Mouse (Mus musculus): ENCODE results near the gene Akap8l.

Gene Akap8l

DNA sequence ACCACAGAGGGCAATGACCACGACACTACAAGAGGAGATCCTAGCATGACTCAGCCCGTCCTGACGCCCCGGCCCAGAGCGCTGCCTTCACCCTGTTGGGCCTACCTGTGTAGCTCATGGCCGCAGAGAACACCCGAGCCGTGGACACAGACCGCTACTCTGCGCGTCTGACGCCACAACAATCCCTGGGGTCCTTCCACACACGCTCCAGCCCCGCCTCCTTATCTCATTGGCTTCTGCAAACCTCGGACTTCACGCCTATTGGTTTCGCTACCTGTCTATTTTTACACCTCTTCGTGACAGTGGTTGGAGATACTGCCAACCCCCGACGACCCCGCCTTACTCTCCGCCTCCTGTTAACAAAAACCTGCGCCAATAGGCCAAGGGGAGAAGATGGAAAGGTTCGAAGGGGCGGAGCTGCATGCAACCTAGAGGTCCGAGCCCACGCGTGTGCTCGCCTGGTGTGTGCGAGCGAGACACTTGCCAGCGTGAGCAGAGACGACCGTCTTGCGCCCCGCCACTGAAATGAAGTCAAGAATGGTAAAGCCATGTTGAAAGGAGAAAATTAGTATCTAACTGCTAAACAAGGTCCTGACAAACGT is at the start of gene Akap8l:
Gene Akap8l, minus strand, starts transcription at position 226 of the 602 bp plus-strand sequence.
- DNase-seq (ENCODE audit: low spot score in 2 of 2) = peak; percentile 95 to 96

DNA sequence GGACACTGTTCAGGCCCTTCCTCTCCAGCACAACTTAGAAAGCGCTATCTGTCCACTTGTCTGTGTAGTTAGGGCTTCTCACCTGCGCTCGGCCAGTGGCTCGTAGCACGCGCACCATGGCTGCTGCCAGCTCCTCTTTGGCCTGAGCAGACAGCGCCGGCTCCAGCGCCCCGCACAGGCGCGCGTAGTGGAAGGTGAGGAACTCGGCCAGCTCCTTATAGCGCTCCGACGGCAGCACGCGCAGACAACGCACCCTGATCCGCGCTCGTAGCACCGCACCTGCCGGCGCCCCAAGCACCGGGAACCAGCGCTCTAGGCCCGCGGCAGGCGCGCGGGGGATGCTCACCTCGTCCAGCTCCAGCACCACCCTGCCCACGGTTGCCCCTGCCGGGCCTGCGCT is 45.9 kb upstream of the Akap8l start:
- no peak for DNase-seq (ENCODE audit: low spot score in 2 of 2)

- DNase-seq (ENCODE audit: low spot score in 2 of 2) = no peak
Observed at GRCm38 (mm10) chr17:32393944-32394343, 43.5 kb upstream of the Akap8l start.

DNA sequence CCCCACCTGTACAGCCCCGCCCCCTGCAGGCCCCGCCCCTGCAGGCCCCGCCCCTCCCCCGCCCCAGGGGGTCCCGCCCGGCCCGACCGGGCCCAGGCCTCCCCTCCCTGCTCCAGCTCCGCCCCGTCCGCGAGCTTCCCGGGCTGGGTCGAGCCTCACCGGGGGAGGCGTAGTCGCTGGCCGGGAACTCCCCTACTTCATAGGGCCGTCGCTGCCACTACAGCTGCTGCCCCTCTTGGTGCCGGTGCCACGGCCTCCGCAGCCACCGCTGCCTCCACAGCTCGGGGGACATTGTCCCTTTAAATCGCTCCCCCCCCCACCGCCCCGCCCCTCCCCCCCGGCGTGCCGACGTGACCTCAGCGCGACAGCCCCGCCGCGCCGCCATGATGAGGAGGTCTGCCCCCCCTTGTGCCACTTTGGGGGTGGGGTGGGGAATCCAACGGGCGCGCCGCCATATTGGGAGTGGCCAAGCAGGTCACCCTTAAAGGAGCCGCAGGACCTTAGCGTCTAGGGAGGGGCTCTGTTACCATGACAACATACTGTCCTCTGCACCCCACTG is 38.8 kb upstream of the Akap8l start, which contains the start of gene Wiz:
Gene Wiz, minus strand, starts transcription at position 339 of the 559 bp plus-strand sequence.
- DNase-seq (ENCODE audit: low spot score in 2 of 2) = peak; percentile 90 to 92

DNA sequence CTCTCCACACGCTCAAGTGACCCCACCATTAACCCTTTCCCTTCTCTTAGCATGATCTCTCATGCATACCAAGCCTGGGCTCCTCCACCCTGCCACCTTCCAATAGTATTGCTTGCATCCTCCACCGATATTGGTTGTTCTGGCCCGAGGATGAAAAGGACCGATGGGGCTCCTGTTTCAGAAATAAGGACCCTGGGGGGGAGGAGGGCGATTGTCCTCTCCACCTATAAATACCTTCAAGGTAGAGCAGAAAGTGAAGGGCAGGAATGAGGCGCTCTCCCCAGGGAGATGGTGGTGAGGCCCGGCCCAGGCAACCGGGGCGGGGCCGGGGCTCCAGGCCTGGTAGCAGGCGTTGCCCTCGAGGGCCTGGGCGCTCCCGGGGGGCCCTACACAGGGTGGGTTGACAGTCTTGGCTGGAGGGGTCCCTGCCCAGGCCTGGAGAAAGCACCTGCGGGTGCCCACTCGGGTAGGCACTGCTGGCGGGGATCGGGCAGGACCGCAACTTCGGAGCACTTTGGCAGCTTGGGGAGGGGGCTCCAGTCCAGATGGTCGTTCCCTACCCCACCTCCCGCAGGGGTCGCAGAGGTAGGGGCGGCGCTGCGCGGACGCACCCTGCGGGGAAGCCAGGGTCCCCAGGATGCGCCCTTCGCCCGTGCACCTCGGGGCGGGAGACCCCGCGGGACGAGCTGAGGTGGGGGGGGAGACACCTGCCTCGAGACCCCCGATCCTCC is 38.1 kb upstream of the Akap8l start:
- no peak for DNase-seq (ENCODE audit: low spot score in 2 of 2)

DNA sequence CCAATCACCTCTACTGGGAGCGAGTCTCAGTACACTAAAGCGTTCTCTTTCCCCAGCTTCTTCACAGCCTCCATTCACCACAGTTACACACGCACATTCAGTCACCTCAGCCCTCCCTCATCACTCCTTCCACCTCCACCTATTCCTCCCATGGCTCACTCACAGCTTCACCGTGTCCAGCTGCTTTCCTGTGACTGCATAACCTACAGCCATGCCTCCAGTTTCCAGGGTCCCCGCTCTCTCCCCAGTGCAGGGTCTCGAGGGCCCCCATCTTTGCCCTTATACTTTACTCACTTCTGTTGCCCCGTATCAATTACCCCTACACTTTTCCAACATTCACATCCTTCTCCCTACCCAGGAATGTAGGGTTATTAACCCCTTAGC is 37.6 kb upstream of the Akap8l start:
- DNase-seq (ENCODE audit: low spot score in 2 of 2) = no peak

DNA sequence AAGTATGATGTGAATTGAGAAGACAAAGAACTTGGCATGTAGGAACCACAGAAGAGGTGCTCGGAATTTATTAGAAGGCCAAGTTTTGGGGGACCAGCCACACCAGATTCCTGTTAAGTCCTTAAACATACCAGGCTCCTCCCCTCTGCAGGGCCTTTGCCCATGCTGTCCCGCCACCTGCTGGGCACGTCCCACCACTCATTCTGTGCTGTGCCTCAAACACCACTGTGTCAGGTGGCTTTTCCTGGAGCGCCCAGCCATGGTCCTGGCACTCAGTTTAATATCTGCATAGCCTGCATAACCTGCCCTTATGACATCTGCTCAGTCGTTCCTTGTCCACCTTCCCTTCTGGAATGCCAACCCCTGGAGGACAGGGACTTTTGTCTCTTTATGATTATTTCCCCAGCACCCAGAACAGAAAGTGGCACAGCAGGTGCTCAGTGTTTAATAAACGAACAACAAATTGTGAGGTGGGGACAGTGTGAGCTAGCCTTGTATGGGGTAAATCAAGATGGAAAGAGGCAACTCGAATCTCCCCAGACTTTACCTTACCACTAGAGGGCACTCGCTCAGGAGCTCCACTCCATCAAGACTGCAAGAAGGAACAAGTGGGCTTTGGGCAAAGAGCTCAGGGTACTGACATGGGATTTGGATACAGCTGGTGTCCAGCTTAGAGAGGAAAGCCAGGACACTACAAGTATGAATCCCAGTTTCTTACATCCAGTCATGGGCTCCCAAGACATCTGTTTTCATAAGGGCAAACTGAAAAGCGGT is 36.4 kb upstream of the Akap8l start:
- peak; percentile 50 to 53 for DNase-seq (ENCODE audit: low spot score in 2 of 2)

DNA sequence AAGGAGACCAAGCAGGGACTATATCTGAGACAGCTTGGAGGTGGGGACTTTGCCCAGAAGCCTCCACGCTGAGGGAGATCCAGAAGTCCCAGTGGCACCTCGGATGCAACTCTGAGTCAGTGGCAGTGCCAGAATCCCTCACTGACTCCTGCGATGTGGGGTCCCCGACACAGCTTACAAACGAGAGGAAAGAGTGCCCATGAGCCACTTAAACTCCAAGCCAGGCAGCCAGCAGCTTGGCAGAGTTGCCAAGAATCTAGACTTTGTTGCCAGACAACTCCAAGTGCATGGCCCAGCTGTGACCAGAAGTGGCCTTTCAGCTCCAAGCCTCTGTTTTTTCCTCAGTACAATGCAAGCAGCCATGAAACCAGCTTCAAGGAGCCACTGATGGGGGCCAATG is 33.3 kb upstream of the Akap8l start:
- no peak for DNase-seq (ENCODE audit: low spot score in 2 of 2)

GRCm38 (mm10) chr17:32382576-32382975 is 32.2 kb upstream of the Akap8l start:
- no peak for DNase-seq (ENCODE audit: low spot score in 2 of 2)

DNA sequence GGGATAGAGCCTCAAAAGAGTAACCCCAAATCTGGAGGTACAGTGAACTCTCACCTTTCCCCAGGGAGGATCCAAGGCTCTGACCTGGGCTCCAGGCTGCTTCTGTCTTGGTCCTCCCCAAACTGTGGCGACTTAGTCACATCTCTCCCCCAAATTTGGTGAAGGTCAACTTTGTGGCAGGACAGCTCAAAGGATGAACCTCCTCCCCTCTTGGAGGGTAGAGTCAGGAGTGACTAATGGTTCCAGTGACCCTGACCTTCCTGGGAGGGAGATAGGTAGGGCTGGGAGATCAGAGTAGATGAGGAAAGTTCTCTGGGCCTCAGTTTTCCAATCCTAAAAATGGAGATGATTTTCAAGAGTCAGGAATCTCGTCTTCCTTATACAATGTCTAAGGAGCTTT is 28.4 kb upstream of the Akap8l start:
- DNase-seq (ENCODE audit: low spot score in 2 of 2) = no peak

- no peak for DNase-seq (ENCODE audit: low spot score in 2 of 2)
Observed at GRCm38 (mm10) chr17:32377137-32377536, 26.7 kb upstream of the Akap8l start.

- DNase-seq (ENCODE audit: low spot score in 2 of 2) = no peak
Observed at GRCm38 (mm10) chr17:32376475-32376874, 26.1 kb upstream of the Akap8l start.

- DNase-seq (ENCODE audit: low spot score in 2 of 2) = no peak
Observed at GRCm38 (mm10) chr17:32368991-32369578, 18.7 kb upstream of the Akap8l start.

DNA sequence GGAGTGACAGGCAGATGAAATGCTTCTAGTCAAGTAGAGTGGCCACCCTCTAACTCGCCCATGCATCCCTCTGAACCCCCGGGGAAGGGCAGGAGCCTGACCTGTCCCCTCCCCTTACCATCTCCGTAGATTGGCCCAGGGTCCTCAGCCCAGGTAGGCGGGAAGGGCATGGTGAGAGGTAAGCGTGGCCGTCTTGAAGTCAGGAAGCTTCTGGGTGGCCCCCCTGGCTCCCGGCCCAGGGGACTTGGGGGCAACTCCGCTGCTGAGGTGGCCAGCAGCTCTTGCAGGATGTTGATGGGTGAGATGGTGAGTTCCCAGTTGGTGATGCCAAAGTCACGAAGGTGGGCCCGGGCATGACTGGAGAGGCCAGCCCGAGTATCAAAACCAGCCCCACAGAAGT is 17.3 kb upstream of the Akap8l start:
- no peak for DNase-seq (ENCODE audit: low spot score in 2 of 2)

DNA sequence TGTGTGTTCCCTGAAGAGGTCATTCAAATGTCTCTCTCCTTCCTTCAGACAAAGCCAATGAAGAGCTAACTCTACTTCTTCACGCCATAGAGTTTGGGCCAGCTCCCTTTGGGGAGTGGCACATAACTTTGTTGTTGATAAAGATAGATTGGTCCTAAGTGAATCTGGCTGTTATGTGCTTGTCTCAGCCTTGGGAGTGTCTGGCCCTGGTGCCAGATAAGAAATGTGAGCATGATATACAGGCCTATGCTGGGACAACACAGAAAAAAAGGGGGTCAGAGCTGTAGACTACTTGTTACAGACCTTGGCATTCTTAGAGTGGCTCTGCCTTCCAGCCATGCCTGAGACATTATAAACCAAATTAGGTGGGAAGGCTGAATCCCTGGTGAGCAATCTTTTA is 14.9 kb upstream of the Akap8l start:
- DNase-seq (ENCODE audit: low spot score in 2 of 2) = no peak

DNA sequence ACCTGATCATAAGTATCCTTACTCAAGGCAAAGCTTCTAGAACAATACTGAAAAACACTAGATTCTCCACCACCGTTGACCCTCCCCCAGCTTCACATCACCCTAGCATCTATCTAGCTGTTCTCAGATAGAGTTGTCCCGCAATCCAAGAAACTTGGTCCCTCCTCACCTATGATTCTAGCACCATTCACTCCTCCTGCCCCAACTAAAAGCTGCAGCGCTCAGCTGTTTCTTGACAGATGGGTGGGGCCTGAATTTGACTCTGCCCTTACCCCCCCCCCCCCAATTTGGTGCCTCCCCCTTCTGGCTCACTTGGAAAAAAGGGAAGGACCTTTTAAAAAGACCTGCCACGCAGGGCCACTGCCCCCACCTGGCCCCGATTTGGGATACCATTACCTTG is 14.4 kb upstream of the Akap8l start:
- no peak for DNase-seq (ENCODE audit: low spot score in 2 of 2)

DNA sequence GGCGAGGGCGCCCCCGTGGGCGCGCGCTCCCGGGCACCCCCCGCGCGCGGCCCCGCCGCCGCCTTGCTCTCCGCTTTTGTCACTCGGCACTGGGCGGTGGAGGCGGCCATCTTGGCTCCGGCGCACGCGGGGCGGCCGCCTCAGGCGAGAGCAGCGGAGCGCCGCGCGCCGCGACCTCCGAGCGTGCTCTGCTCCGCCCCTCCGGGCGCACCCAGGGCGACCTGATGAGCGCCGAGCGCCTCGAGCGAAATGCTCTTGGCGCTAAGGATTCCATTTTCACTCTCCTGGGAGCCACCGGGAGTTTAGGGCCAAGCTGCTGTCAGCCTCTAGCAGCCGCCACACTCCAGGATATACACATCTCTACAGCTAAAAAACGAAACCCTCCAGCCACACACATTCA is 13.9 kb upstream of the Akap8l start:
- DNase-seq (ENCODE audit: low spot score in 2 of 2) = peak; percentile 51 to 67

- no peak for DNase-seq (ENCODE audit: low spot score in 2 of 2)
Observed at GRCm38 (mm10) chr17:32363821-32364301, 13.5 kb upstream of the Akap8l start.

DNA sequence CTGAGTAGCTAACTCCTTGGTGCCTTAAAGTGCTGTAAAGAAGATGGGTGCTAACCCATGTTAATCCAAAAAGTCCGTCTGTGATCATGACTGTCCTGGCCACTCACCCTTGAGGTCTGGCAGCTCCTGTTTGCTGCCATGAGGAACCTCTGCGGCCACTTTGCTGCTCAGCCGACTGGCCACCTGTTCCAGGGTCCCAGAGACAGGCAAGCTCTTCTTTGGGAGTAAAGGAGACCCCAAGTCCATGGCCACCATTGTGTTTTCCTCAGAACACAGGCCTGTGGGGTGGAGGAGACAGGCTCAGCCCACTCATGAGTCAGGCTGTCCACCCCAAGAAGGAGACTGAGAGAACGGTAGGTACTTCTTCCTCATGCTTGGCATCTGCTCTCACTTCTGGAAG is 12.3 kb upstream of the Akap8l start:
- no peak for DNase-seq (ENCODE audit: low spot score in 2 of 2)

DNA sequence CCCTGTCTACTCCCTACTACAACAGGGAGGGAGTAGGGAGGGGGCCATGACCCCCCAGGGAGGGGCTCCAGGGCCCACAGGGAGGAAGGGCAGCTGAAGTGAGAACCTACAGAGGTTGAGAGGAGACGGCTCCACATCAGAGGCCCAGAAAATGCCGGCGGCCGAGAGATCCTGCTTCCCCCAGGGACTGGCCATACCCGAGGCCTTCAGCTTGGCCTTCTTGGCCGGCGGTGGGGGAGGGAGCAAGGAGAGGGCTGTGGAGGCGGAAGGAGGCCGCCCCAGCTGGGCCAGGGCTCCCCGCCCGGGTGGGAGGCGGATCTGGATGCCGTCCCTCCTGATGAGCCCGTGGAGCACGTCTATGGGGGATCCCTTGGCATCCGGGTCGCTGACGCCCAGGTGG is 9.5 kb upstream of the Akap8l start:
- no peak for DNase-seq (ENCODE audit: low spot score in 2 of 2)

DNA sequence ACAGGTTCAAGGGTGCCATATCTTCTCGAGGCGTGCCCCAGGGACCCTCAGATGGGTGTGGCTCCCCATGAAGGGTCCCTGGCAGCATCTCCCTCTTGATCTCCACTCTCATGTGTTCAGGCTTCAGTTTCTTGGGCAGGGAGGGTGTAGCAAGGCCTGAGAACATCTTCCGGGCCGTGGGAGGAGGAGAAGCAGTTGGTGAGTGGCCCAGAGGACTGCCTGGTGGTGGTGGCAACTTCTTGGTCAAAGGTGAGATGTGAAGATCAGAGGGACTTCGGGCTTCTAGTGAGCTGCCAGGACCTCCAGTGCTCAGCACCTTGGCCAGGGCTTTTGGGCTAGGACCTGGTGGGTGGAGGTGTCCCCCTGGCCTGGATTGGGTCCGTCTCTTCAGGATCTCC is 8.5 kb upstream of the Akap8l start:
- no peak for DNase-seq (ENCODE audit: low spot score in 2 of 2)
